In genomic region chr9:77941836-77942235, GRCm38 (mm10) we compare ENCODE assay signal across 26 mouse cellular contexts. TPM values are rescaled to one million over a fixed set of nuclear protein-coding genes. Genes with fewer than 3 reads are reported as not detected.
A peak's percentile ranks its signal among the peaks of the same experiment; 100 is the strongest.
DNase-seq lines count a peak whose midpoint lies in the region; ATAC-seq and TF ChIP-seq lines count a peak whose summit lies in the region.
"Had no signal": no experiment of that assay in that cellular context is flagged by ENCODE, and none has a peak within 500 bp of the region (broad histone marks: within the 10 kb centered on the region; RNA-seq: fewer than 3 reads in every experiment).

No protein-coding gene starts in this region.

- H3K27ac ChIP-seq in heart, embryonic 14.5 days (replicated peaks in 1 of 2; ENCODE audit: control insufficient read depth in 1 of 2, insufficient read depth in 1 of 2, low read depth in 2 of 2, low read length in 2 of 2) = 0 out of 4 replicates have a peak overlapping the region, but pooled peaks of 1 of the 2 experiments have one; percentile 46
- H3K27ac ChIP-seq in lung, embryonic 16.5 days (ENCODE audit: low read length) = peak overlapping the region; percentile 54
- H3K27ac ChIP-seq in kidney, adult 2 months (ENCODE audit: insufficient read depth, low read depth, low read length) = no peak overlapping the region
- H3K27ac ChIP-seq: forebrain, embryonic 10.5 days; forebrain, embryonic 15.5 days; liver, embryonic 13.5 days; neural tube, embryonic 12.5 days had no signal

- no peak overlapping the region for H3K4me3 ChIP-seq in heart, embryonic 14.5 days (ENCODE audit: control insufficient read depth in 1 of 2, insufficient read depth in 1 of 2, low read depth in 1 of 2, low read length in 2 of 2)
- no peak overlapping the region for H3K4me3 ChIP-seq in lung, embryonic 16.5 days (ENCODE audit: low read length)
- no peak overlapping the region for H3K4me3 ChIP-seq in lung, adult 2 months (replicated peaks; ENCODE audit: extremely low read depth, low read depth, low read length)
- H3K4me3 ChIP-seq in kidney, adult 2 months (ENCODE audit: insufficient read depth, low read depth, low read length) = no peak overlapping the region
- H3K4me3 ChIP-seq: embryonic facial prominence, embryonic 13.5 days; forebrain, embryonic 10.5 days; forebrain, embryonic 15.5 days; liver, embryonic 13.5 days; myocyte; neural tube, embryonic 12.5 days had no signal

- TF ChIP-seq CTCF in lung, adult 2 months (IDR thresholded peaks at IDR 0.05; ENCODE audit: insufficient read depth, low read length) = no peak
- no peak for TF ChIP-seq CTCF in kidney, adult 2 months (conservative IDR thresholded peaks at IDR 0.05; ENCODE audit: insufficient read depth, insufficient read length, low read depth, low read length)

- H3K36me3 ChIP-seq in heart, embryonic 14.5 days (ENCODE audit: control insufficient read depth, insufficient read depth, low read length) = no peaks in the 10 kb centered on the region
- H3K36me3 ChIP-seq in lung, embryonic 16.5 days (ENCODE audit: control insufficient read depth, insufficient read depth, low read length) = no peaks in the 10 kb centered on the region
- H3K36me3 ChIP-seq in kidney, adult 2 months (ENCODE audit: control insufficient read depth, insufficient read depth, low read length) = no peaks in the 10 kb centered on the region
- H3K36me3 ChIP-seq: embryonic facial prominence, embryonic 13.5 days; forebrain, embryonic 15.5 days; liver, embryonic 13.5 days; neural tube, embryonic 12.5 days had no signal

- no peak for TF ChIP-seq POLR2A in lung, adult 2 months (IDR thresholded peaks at IDR 0.05; ENCODE audit: borderline replicate concordance, extremely low read depth, low read depth, low read length)
- no peak for TF ChIP-seq POLR2A in kidney, adult 2 months (IDR thresholded peaks at IDR 0.05; ENCODE audit: low read depth, low read length)

- H3K9me3 ChIP-seq in heart, embryonic 14.5 days (ENCODE audit: control insufficient read depth, low read length) = no peaks in the 10 kb centered on the region
- no peaks in the 10 kb centered on the region for H3K9me3 ChIP-seq in lung, embryonic 16.5 days (ENCODE audit: control insufficient read depth, low read length)
- H3K9me3 ChIP-seq: embryonic facial prominence, embryonic 13.5 days; forebrain, embryonic 10.5 days; forebrain, embryonic 15.5 days; liver, embryonic 13.5 days; neural tube, embryonic 12.5 days had no signal

- peaks cover 43 to 66% of the 10 kb centered on the region in 2 experiments for H3K4me1 ChIP-seq in heart, embryonic 14.5 days (ENCODE audit: control insufficient read depth in 2 of 2, insufficient read depth in 2 of 2, low read length in 2 of 2)
- H3K4me1 ChIP-seq in lung, embryonic 16.5 days (replicated peaks; ENCODE audit: control insufficient read depth, insufficient read depth, low read length) = peaks cover 50% of the 10 kb centered on the region
- peaks cover 57% of the 10 kb centered on the region for H3K4me1 ChIP-seq in lung, adult 2 months (ENCODE audit: control insufficient read depth, insufficient read depth, low read length)
- peaks cover 9% of the 10 kb centered on the region for H3K4me1 ChIP-seq in kidney, adult 2 months (ENCODE audit: control insufficient read depth, insufficient read depth, low read length)

- ATAC-seq in heart, embryonic 14.5 days (ENCODE audit: insufficient number of reproducible peaks, insufficient read depth, low FRiP score, low read depth) = no peak
- peak; percentile 47 for ATAC-seq in lung, embryonic 16.5 days (ENCODE audit: low read depth)
- ATAC-seq: forebrain, embryonic 15.5 days; hindbrain, embryonic 16.5 days had no signal

- H3K4me2 ChIP-seq in heart, embryonic 14.5 days (ENCODE audit: low read length) = no peak overlapping the region
- no peak overlapping the region for H3K4me2 ChIP-seq in lung, embryonic 16.5 days (ENCODE audit: low read depth, low read length)
- H3K4me2 ChIP-seq: embryonic facial prominence, embryonic 13.5 days; forebrain, embryonic 15.5 days; liver, embryonic 13.5 days; midbrain, embryonic 11.5 days; neural tube, embryonic 12.5 days had no signal

- H3K27me3 ChIP-seq in heart, embryonic 14.5 days (ENCODE audit: control insufficient read depth, insufficient read depth, low read length) = no peaks in the 10 kb centered on the region
- no peaks in the 10 kb centered on the region for H3K27me3 ChIP-seq in lung, embryonic 16.5 days (ENCODE audit: control insufficient read depth, insufficient read depth, low read depth, low read length)
- H3K27me3 ChIP-seq in kidney, adult 2 months (replicated peaks; ENCODE audit: control insufficient read depth, insufficient read depth, low read length) = no peaks in the 10 kb centered on the region
- H3K27me3 ChIP-seq: embryonic facial prominence, embryonic 13.5 days; forebrain, embryonic 15.5 days; liver, embryonic 13.5 days; neural tube, embryonic 12.5 days had no signal

- 39% methylated on average over 9 of the region's 9 CpGs for WGBS in heart, embryonic 14.5 days
- 53% methylated on average over 9 of the region's 9 CpGs for WGBS in lung, embryonic 16.5 days
- WGBS in lung, adult 2 months = 68% methylated on average over 9 of the region's 9 CpGs
- 76% methylated on average over 9 of the region's 9 CpGs for WGBS in kidney, adult 2 months

- DNase-seq in heart, postnatal 4 days = no peak
- DNase-seq in lung, adult 2 months = no peak
- DNase-seq in ES-CJ7 (ENCODE audit: low read depth, low spot score) (peak; percentile 13), R1 (ENCODE audit: low read depth, low spot score) (peak; percentile 42)
- no peak for DNase-seq in kidney, adult 2 months
- DNase-seq: adrenal gland, postnatal 10 days; B cell, adult 2 months; cerebellum, adult 9-11 months; embryo, embryonic 11 days; gastrocnemius, postnatal 25 days; heart, adult 11 months; kidney, adult 9 months; kidney, postnatal 10 days; layer of hippocampus, postnatal 36 days; left cerebral cortex, postnatal 4 days; liver, embryonic 13.5 days; thymus, postnatal 14 days had no signal

- H3K9ac ChIP-seq in heart, embryonic 14.5 days (ENCODE audit: low read length) = 0 out of 2 replicates have a peak overlapping the region, but pooled peaks have one; percentile 3
- no peak overlapping the region for H3K9ac ChIP-seq in lung, embryonic 16.5 days (ENCODE audit: low read length)
- H3K9ac ChIP-seq: embryonic facial prominence, embryonic 13.5 days; forebrain, embryonic 15.5 days; liver, embryonic 13.5 days; neural tube, embryonic 12.5 days had no signal

RNA-seq across cellular contexts. Expression of gene Elovl5, which starts 24.7 kb away (rescaled TPM):
- 80.3 and 86.7 TPM in 2 replicates for polyA plus RNA-seq in heart, embryonic 14.5 days (2014; fragmentation: Nextera tagmentation; extraction: Ambion mirVana)
- 10 to 100 TPM; 64.3 to 67.8 TPM for total RNA-seq in heart, postnatal 4 days (2021)
- polyA plus RNA-seq in lung, embryonic 16.5 days (2015; fragmentation: Nextera tagmentation; extraction: Ambion mirVana) = 94.6 and 96.3 TPM in 2 replicates
- polyA plus RNA-seq in lung, adult 2 months (2012; rRNA removed) = 102 and 155 TPM in 2 replicates
- 67.2 and 70.0 TPM in 2 replicates for polyA plus RNA-seq in kidney, adult 2 months (2012; rRNA removed)

Comparison
In these comparisons a context has a peak if more than half of its experiments do, and no peak if none do; other contexts are left out.
1. DNase-seq: peak in ES-CJ7 (single experiment) and R1 (single experiment); none in heart, postnatal 4 days (single experiment), lung, adult 2 months (single experiment) and kidney, adult 2 months (single experiment).